Mouse (Mus musculus) right cerebral cortex, postnatal 4 days (tissue): Measurements from ENCODE around the gene Rad9a.

Experiments used
- DNase-seq: peaks from one replicate; pipeline ENCODE4 v3.0.0-alpha.2; 2022

The Rad9a gene

DNA sequence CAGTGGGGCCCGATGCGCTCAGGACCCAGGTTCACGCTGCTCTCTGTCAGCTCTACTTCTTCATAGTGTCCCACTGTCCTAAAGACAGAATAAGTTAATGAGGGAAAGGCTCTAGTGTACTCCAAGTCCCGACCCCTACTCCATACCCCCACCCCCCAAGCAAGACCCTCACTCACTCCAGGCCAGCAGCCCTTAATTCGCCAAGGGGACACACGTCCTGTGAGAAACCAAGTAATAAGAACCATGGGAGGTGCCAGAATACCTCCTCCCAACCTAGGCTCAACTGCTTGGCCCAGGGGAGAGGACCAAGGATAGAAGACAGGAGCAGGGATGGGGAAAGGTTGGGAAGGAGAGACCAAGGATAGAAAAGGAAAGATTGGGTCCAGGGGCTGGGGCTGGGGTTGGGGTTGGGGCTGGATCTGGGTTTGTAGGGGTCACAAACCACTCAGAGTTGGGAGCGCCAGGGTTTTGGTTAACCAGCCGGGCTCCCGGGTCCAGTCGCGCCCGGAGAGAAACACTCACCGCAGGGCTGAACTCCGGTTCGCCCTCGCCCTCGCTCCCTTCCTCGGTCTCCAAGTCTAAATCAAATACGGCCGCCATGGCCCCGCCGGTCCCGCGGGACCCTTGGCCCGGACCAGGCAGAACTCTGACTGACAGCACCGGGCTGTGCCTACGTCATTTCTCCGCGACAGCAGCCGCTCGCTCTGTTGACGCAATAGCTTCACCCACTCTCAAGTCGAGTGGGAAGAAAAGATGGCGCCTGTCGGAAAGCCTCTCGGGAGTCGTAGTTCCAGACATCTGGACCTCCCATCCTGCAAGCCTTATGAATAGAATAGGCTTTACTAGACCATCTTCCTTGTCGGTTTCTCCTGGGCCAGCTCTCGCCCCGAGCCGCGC is 38.6 kb downstream of the Rad9a start, which contains the start of gene Rps6kb2:
Rps6kb2 (minus strand) TSS at position 709 of the 897 bp plus-strand sequence.
- DNase-seq: peak; percentile 96

DNA sequence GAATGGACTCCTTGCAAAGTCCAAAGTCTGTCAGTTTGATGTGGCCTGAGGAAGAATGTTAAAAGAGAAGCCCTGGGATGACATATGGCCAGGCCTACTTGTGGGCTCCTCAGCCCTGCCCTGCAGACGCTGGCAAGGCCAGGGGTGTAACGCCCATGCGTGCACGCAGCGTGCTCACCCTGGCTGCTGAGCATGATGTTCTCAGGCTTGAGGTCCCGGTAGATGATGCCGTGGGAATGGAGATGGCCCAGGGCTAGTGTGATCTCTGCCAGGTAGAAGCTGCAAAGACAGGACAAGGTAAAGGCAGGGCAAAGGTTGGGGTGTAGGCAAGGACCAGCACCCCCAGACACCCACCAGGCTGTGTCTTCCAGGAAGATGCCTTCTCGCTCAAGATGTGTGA is 42.4 kb downstream of the Rad9a start:
- no peak for DNase-seq

DNA sequence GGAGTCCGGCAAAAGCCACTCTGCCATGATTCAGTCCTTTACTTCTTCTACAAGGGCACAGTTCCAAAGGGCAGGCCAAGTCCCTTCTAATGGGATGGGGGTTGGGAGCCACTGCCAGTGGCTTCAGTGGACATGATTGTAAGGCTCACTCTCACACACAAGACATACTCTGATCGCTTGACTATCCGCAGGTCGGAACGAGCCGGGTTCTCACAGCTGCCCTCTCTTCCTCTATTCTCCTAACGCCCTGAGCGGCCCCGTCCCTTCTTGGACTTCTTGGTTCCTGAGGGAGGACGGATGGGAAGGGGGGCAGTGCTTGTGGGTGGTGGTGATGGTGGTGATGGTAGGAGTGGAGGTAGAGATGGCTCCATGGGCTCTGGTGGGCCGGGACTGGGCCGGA is 44.7 kb downstream of the Rad9a start:
- DNase-seq: no peak

DNA sequence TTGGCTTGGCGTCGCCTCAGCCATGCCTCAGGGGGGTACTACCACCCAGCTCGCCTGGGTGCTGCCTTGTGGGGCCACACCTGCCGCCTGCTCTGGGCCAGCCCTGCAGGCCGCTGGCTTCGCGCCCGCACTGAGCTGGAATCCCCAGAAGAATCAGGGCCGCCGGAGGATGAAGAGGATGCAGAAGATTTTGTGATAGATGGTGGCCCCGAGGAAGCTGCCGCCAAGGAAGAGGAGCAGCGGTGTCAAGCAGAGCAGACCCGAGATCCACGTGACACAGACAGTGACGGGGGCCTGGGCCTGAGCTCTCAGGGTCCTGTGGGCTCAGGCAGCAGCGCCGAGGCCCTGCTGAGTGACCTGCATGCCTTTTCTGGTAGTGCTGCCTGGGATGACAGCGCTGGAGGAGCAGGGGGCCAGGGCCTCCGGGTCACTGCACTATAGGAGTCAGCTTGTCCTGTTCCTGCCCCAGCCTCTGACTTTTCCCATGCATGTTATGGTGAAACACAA is 45.3 kb downstream of the Rad9a start:
- no peak for DNase-seq

DNA sequence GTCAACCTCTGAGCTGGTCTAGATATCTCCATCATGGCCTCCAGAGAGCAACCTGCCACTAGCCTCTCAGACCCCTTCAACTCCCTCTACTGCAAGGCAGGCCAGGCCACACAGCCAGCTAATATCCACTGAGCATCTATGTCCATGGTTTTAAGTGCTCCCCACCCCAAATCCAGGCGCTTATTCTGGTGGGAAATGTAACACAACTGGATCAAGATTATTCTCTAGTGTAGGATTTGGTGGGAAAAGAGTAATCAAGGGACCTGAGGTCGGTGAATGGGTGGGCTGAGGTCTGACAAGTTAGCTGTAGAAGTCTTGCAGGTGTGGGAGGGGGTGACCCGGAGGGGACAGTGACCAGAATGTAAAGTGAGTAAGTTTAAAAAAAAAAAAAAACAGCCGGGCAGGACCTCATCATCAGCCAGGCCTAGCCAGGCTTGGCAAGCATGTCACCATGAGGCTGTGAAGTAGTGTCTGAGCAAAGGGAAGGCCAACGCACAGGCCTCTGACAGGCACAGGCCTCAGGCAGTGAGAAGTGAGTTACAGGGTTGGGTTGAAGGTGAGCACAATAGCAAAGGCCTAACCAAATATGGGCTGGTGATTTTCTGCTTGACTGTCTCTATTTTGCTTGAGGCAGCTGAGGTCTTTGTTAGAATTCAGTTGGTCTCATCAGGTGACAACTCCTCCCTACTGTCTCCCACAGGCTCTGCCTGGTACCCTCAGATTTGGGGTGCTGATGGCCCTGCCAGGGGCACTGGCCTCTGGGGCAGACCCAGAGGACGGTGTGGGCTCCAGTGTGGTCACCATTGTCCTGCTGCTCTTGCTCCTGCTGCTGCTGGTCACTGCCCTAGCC is 46.0 kb downstream of the Rad9a start:
- no peak for DNase-seq

DNA sequence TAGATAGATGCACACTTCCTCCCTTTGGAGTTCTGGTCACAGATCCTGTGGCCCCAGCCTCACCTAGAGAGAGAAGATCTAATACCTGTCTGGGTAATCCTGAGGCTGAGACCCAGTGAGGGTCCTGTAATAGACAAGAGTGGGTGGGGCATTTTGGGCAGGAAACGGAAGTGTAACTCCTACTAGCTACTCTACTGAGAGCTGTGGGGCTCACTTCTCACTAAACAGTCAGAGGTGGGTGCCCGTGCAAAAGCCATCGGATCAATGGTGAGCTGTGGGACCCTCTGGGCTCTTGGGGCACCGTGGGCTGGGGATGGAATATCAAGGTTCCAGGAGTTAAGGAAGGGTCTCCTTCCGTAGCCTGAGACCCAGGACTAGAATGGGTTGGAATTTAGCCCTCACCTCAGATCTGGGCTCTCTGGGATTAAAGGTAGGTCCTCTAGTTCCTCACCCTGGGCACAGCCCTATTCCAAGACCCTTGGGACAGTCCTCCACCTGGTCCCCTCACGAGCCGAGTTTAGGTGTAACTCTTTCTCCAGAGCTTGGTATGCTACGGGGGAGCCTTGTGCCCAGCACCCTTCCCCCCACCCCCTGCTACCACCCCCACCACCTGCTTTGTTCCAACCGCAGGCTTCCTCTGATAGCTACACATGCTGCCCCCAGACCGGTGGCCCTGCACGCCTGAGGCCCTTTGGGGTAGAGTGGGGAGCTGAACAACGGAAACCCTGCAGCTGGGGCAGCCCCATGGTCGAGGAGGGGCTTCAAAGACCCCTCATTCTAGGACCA is 46.8 kb downstream of the Rad9a start:
- DNase-seq: no peak

DNA sequence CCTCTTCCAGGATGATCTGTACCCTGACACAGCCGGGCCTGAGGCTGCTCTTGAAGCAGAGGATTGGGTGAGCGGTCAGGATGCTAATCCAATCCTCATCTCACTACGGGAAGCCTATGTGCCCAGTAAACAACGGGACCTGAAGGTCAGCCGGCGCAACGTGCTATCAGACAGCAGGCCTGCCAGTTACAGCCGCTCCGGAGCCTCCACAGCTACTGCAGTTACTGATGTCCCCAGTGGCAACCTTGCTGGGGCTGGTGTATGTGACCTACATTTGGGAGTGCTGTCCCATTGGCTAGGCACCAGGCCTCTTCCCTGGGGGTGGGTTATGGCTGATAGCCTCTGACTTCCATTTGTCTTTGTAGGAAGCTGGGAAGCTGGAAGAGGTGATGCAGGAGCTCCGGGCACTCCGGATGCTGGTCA is 48.2 kb downstream of the Rad9a start, which contains the start of gene Ptprcap:
Ptprcap (plus strand) TSS at position 373 of the 423 bp plus-strand sequence.
- no peak for DNase-seq

DNA sequence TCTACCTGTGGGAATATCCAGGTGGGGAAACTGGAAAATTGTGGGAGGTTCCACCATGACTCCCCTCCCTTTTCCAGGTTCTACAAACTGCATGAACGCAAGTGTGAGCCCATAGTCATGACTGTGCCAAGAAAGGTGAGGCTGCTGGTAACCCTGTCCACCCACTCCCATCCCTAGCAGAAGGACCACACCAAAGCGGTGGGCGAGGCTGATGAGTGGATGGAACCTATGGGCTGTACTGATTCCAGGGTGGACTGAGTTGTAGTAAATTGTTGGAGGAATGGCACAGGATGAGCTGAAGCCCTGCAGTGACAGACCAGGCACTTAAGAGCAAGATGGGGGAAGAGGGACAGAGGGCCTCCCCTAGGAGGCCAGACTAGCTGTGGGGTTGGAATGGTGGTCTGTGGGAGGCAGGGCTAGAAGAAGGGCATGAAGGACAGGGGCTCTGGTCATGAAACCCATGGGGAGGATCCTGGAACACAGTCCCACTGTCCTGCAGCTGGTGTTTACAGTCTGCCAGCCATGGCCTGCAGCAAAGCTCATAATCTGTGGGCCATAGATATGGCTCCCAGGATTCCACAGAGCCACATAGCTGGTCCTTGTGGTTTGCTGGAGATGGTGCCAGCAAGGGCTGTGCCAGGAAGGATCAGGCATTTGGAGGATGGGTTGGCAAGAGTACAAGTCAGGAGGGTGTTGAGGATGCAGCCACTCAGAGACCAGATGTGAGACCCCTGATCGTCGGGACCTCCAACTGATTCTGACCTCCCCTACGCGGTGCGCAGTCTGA is 48.8 kb downstream of the Rad9a start:
- no peak for DNase-seq

DNA sequence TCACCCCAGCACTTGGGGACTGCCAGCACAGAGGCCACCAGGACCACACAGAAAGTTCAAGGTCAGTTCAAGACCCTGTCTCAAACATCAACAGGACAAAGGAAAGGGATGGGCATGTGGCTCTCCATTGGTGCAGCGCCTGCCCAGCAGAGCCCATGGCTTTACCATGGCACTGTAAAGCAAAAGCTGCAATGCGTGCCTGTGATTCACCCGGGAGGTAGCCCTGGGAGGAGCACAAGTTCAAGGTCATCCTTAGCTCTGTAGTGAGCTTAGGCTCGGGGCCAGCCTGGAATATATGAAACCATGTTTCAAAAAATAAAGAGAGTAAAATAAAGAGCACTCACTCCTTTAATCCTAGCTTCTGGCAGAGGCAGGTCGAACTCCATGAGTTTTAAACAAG is 49.6 kb downstream of the Rad9a start:
- no peak for DNase-seq

DNA sequence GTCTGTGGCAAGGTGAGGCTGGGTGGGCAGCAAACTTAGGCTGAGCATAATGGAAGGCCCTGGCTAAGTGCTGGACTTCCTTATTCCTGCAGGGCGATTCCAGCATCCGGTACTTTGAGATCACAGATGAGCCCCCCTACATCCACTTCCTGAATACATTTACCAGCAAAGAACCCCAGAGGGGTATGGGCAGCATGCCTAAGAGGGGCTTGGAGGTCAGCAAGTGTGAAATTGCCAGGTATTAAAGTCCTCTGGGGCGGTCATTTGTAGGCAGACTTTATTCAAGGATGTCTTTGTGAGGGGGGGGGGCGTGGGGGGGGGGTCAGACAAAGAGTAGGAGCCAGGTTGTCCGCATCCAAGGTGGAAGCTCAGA is 50.0 kb downstream of the Rad9a start:
- DNase-seq: no peak

DNA sequence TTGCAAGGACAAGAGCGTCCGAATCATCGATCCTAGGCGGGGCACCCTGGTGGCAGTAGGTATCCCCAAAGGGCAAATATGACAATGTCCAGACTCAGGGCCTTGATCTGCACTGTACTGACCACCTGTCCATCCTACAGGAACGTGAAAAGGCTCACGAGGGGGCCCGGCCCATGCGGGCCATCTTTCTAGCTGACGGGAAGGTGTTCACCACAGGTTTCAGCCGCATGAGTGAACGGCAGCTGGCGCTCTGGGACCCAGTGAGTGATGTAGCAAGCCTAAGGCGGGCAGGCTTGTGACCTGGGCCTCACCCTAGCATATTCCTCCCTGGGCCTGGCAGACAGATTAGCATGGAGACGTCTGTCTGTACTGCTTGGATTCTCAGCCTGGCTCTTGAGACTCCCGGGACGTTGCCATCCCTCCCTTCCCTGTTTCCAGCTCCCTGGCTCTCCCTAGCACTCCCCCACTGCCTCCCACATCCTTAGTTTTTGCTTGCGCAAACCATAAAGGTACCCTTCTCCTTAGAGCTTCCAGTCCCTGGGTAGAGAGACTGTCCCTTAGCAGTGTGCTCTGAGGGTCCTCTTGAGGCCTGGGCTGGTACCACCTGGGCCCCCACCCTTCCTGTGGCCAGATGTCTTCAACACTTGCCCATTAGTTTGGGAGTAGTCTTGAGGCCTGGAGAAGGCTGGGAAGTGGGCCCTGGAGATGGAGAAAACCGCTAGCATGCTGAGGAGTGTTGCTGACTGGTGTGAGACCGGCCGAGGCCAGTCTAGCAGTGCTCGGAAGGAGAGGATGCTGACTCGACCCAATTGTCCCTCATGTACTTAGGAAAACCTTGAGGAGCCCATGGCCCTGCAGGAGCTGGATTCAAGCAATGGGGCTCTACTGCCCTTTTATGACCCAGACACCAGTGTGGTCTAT is 50.6 kb downstream of the Rad9a start:
- DNase-seq: no peak

DNA sequence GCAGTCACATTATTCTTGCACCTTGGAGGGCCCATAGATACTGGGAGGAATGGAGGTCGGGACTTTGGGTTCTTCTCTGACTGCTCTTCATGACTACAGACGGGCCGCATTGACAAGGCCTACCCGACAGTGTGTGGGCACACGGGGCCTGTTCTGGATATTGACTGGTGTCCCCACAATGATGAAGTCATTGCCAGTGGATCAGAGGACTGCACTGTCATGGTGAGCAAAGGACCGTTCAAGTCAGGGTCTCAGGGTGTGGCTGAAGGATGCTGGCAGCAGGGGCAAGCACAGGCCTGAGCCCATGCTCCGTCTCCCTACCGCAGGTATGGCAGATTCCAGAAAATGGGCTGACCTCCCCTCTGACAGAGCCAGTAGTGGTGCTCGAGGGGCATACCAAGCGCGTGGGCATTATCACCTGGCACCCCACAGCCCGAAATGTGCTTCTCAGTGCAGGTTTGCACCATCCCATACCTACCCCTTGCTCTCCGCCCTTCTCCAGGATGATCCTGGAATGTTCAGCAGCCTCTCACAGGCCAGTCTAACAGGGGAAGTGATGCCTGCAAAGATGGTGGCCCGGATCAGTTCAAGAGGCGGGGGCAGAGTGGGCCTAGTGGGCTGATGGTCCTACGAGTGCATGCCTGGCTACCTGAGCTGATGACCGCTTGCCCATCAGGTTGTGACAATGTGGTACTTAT is 51.5 kb downstream of the Rad9a start:
- DNase-seq: no peak

DNA sequence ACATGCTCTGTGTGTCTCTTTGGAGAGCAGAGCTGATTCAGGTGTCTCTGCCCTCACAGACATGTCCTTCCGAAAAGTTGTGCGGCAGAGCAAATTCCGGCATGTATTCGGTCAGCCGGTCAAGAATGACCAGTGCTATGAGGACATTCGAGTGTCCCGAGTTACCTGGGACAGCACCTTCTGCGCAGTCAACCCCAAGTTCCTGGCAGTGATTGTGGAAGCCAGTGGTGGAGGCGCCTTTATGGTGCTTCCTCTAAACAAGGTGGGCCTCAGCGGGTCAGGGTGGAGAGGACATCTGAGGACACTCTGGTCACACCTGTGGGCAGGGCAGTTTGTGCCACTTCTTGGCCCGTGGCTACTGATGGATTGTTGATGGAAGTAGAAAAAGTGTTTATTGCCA is 52.2 kb downstream of the Rad9a start:
- DNase-seq: no peak

DNA sequence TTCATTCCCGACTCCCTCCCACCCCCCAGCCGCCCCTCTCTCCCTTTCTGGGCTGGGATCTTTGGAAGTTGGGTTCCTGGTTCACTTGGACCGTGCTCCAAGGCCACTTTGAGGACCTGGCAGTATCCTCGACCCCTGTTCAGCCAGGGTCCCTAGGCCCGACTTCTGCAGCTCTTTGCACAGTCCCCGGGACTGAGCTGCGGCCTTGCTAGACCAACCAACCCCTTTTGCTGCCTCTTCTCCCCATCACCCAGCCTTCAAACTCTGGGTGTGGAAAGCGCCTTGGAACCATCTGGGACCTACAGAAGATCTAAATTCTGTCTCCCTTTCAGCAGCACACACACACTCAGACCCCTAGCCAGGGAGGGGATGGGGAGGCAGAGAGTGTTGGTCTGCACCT is 52.6 kb downstream of the Rad9a start:
- no peak for DNase-seq

DNA sequence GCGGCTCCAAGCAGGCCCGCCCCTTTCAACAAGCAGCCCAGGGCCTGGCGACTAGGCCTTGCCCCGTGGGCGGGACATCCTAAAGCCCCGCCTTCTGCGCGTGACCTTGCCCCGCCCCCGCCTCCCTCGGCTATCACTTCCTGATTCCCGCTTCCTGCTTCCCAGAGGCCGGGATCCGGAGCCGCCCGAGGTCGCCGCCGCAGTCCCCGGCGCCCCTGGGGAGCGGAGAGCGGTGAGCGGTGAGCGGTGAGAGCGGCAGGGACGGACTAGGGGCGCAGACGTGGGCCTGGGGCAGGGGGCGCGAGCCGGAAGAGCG is 53.0 kb downstream of the Rad9a start, which contains the start of gene Coro1b:
Coro1b (plus strand) TSS at position 129 of the 316 bp plus-strand sequence.
- peak; percentile 96 for DNase-seq

DNA sequence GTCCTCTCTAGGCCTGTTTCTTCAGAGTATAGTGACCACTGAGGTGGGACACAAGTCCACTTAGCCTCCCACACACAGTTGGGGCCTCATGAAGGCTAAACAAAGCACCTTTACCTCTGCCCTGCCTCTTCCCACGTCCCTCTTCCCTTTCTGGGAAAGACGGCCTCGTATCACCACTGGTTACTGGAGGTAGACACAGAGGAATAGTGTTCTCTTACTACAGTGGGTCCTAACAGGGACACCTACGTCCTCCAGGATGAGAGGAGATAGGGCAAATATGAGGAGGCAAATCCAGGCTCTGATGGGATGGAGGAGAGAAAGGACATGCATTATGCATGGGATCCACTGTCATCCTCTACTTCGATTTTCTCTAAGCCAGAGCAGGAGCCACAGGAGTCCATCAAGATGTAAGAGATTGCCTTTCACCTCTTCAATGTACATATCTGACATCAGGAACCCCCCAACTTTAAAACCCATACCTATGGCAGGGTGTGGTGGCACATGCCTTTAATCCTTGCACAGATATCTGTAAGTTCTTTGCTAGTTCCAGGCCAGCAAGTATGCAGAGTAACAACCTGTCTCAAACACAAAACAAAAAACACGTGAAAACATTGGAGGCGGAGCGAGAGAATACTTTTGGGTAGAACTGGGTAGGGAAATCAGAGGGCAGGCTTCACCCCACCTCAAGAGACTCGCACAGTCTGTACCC is 53.5 kb downstream of the Rad9a start:
- no peak for DNase-seq

DNA sequence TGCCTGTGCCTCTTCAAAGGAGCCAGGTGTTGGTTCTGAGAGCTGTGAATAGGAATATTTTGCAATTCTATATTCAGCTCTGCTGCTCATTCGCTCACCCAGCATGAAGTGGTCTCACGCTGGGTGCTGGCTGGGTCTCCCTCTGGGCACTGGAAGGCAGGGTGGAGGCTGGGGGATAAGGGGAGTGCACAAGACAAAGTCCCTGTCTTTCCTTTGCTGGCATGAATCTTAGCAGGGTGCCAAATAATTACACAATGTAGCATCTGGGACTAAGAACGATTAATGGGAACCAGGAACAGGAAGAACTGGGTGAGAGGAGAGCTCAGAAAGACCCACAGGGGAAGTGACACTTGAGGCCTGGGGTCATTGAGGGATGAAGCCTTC is 54.4 kb downstream of the Rad9a start:
- no peak for DNase-seq

DNA sequence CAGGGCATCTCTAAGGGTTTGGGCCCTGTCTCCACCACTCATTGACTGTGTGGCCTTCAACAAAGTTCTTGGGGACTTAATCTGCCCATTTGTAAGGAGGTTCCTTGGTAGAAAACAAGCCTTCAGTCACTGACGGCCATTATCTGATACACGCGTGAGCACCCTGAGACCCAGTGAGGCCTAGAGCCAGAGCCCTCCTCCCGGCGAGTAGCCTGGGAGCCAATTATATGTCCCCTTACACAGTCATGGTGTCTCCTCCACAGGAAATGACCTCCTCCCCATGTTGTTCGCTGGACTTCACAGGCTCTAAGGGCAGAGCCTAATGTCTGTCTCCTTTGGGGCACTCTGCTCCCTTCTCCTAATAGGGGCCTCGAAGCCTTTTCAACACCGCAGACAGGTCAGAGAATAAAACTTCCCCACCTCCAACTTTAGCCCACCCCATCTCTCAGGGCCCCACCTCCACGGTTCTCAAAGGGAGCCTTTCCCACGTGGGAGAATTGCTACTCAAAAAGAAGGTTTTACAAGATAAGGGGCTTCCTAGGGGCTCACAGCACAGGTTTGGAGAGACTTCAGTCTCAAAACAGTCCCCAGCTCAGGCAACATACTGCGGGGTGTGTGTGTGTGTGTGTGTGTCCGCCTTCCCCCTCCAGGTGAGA is 55.0 kb downstream of the Rad9a start:
- DNase-seq: no peak

DNA sequence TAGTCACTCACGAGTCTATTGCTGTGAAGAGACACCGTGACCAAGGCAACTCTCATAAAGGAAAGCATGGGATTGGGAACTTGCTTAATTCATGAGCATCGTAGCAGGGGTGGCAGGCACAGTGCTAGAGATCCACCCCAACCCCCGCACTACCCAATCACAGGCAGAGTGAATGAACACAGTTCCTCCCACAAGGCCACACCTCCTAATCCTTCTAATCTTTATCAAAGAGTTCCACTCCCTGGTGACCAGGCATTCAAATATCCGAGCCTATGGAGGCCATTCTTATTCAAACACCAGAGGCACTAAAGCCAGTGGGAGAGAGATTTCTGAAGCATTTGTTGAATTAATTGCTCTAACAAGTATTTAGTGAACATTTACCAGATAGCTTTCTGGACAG is 55.5 kb downstream of the Rad9a start:
- DNase-seq: no peak
